Mouse (Mus musculus) kidney, postnatal 10 days (tissue): ENCODE measurements around the gene Gngt2.
"Not testable (repeated sequence)": the region's sequence is repeated elsewhere in the genome, so short reads cannot be mapped to it uniquely, and the experiment has no call there.

Source experiments
- DNase-seq: peaks from one replicate; pipeline ENCODE4 v3.0.0; 2021; ENCODE audit warnings: mixed read lengths

Gene Gngt2

GRCm38 (mm10) chr11:95840694-95841497, 3.9 kb downstream of the Gngt2 start:
- no peak for DNase-seq

- no peak for DNase-seq
These were observed 4.4 kb downstream of the Gngt2 start for GRCm38 (mm10) chr11:95841498-95841830.

- peak; percentile 69 for DNase-seq
These were observed 5.2 kb downstream of the Gngt2 start, which contains the start of gene Abi3 for GRCm38 (mm10) chr11:95842074-95842681. TSS of gene Abi3 (minus strand) at chr11:95842476.

- DNase-seq: no peak
These were observed 5.9 kb downstream of the Gngt2 start for GRCm38 (mm10) chr11:95842953-95843352.

GRCm38 (mm10) chr11:95843421-95843950, 6.5 kb downstream of the Gngt2 start:
- no peak for DNase-seq

- DNase-seq: no peak
These were observed 7.9 kb downstream of the Gngt2 start for GRCm38 (mm10) chr11:95844935-95845334.

- DNase-seq: no peak
These were observed 13.9 kb downstream of the Gngt2 start for GRCm38 (mm10) chr11:95850898-95851297.

- peak; percentile 88 for DNase-seq
These were observed 16.7 kb downstream of the Gngt2 start for GRCm38 (mm10) chr11:95853684-95854083.

GRCm38 (mm10) chr11:95857306-95857705, 20.3 kb downstream of the Gngt2 start:
- DNase-seq: no peak

- DNase-seq: no peak
These were observed 20.9 kb downstream of the Gngt2 start for GRCm38 (mm10) chr11:95857716-95858527.

GRCm38 (mm10) chr11:95858528-95859467, 21.8 kb downstream of the Gngt2 start:
- DNase-seq: peak; percentile 98

- DNase-seq: no peak
These were observed 22.4 kb downstream of the Gngt2 start for GRCm38 (mm10) chr11:95859468-95859855.

GRCm38 (mm10) chr11:95860071-95860490, 23.1 kb downstream of the Gngt2 start:
- no peak for DNase-seq

- no peak for DNase-seq
These were observed 24.4 kb downstream of the Gngt2 start for GRCm38 (mm10) chr11:95861397-95861796.

- DNase-seq: no peak
These were observed 32.4 kb downstream of the Gngt2 start for GRCm38 (mm10) chr11:95869442-95869841.

GRCm38 (mm10) chr11:95869918-95870470, 33.0 kb downstream of the Gngt2 start:
- no peak for DNase-seq

- DNase-seq: no peak
These were observed 38.8 kb downstream of the Gngt2 start for GRCm38 (mm10) chr11:95875804-95876203.

- DNase-seq: peak; percentile 79
These were observed 39.3 kb downstream of the Gngt2 start for GRCm38 (mm10) chr11:95876296-95876695.

- DNase-seq: not testable (repeated sequence)
These were observed 42.8 kb downstream of the Gngt2 start for GRCm38 (mm10) chr11:95879861-95880260.

GRCm38 (mm10) chr11:95890462-95891051, 53.5 kb downstream of the Gngt2 start:
- DNase-seq: no peak
